Mouse (Mus musculus): Measurements from ENCODE around the gene Psd. TPM values are rescaled to one million over a fixed set of nuclear protein-coding genes. Genes with fewer than 3 reads are reported as not detected.

The Psd gene
- polyA plus RNA-seq, 1 experiment from 2014 or later, result 146 TPM

DNA sequence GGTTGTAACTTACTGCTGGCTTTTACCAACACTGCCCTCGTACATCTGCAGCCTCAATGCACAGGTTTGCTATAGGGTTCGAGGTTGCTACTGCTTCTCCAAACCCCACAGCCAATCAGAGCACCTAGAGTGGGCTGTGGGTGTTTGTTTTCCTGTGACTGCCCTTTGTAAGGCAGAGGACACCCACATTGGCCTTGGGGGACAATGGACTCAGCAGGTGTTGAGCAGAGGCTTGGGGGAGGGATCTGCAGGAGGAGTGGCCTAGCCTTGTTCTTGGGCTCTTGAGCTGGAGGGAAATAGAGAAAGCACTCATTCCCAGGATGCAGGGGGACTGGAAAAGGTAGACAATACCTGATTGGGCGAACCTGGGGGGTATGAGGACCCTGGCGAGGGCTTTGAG lies 31.4 kb upstream of the Psd start:
- Histone ChIP-seq H3K27ac (ENCODE audit: low read length) (no peak overlapping the region), H3K9ac (ENCODE audit: low read depth, low read length) (no peak overlapping the region), H3K4me1 (ENCODE audit: control insufficient read depth, insufficient read depth, low read length) (0 out of 2 replicates have a peak, but pooled peaks cover 5% of the 10 kb centered on the region), H3K4me3 (ENCODE audit: low read depth, low read length) (no peak overlapping the region), H3K9me3 (replicated peaks; ENCODE audit: control insufficient read depth, low read length, poor library complexity, severe bottlenecking) (no peaks in the 10 kb centered on the region), H3K36me3 (ENCODE audit: control insufficient read depth, insufficient read depth, low read length) (no peaks in the 10 kb centered on the region), H3K27me3 (ENCODE audit: control insufficient read depth, insufficient read depth, low read depth, low read length) (no peaks in the 10 kb centered on the region; the same call in none of the 2 replicates), H3K4me2 (ENCODE audit: low read length) (no peak overlapping the region)
- no peak for ATAC-seq
- WGBS, result 65% methylated on average over 4 of the region's 4 CpGs

DNA sequence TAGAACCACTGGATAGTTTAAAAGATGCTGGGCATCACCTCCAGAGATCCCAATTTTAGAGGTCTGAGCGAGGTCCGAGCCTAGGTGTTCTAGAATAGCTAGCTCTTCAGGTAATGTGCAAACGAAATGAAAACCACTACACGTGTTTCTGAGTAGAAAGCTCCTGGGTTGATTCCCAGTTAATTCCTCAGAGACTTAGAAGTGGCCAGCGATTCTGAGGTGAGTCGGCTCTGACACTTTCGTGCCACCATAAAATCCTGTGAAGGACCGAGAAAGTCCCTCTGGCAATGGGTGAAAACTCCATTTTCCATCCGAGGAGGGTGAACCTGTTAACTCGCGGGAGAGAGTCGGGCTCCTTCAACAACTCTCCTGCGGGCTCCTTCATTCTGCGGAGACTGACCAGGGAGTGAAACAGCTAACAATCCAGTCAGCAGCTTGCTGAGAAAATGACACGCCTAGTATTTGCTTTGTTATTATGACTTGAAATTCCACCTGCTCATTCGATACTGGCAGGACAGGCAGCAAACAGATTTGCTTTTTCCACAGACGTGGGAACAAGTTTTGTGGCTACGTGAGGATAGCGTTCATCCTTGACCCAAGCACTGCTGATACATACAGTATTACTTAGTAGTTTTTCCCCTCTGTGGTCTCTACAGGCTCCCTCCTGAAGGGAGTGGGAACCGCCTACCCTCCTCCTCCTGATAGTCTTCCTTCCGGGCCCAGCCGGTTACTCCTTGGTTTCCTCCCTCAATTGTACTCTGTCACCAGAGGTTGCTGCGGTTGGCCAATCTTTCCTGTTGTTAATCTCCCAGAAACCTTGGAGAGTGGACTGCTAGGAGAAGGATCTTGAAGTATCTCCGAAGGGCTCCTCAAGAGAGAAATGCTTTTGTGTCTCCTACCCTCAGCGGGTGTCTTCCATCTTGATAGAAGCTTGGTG lies 30.7 kb upstream of the Psd start:
- Histone ChIP-seq H3K36me3 (ENCODE audit: control insufficient read depth, insufficient read depth, low read length) (no peaks in the 10 kb centered on the region), H3K27me3 (ENCODE audit: control insufficient read depth, insufficient read depth, low read depth, low read length) (no peaks in the 10 kb centered on the region; the same call in none of the 2 replicates), H3K4me2 (ENCODE audit: low read length) (peak overlapping the region; percentile 73), H3K4me3 (ENCODE audit: low read depth, low read length) (peak overlapping the region; percentile 58), H3K9ac (ENCODE audit: low read depth, low read length) (peak overlapping the region; percentile 69), H3K9me3 (replicated peaks; ENCODE audit: control insufficient read depth, low read length, poor library complexity, severe bottlenecking) (no peaks in the 10 kb centered on the region), H3K27ac (ENCODE audit: low read length) (no peak overlapping the region), H3K4me1 (ENCODE audit: control insufficient read depth, insufficient read depth, low read length) (0 out of 2 replicates have a peak, but pooled peaks cover 5% of the 10 kb centered on the region)
- ATAC-seq, result no peak
- WGBS, result 17% methylated on average over 25 of the region's 25 CpGs

DNA sequence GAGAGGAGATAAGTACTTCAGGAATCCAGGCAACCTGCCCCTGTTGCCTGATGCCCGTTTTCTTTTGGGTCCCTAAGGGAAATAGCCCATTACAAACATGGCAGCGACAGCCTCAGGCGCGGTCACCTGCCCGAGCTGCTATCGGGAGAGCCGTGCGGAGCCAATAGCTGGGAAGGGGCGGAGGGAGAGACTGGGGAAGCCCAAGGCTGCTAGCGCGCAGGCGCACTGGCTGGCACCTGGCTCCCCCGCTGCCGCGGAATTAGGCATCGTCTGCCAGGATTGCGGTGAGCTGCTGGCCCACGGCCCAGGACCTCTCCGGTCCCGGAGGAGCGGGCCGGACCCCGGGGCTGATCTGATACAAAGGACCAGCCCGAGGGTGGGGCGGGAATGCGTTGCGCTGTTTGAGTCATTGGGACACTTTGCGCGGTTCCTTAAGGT lies 29.8 kb upstream of the Psd start:
- no peaks in the 10 kb centered on the region; the same call in none of the 2 replicates for H3K27me3 ChIP-seq (ENCODE audit: control insufficient read depth, insufficient read depth, low read depth, low read length)
- WGBS, result under 1% methylated on average over 29 of the region's 29 CpGs
- H3K9ac ChIP-seq (ENCODE audit: low read depth, low read length), result peak overlapping the region; percentile 69
- no peaks in the 10 kb centered on the region for H3K9me3 ChIP-seq (replicated peaks; ENCODE audit: control insufficient read depth, low read length, poor library complexity, severe bottlenecking)
- H3K4me1 ChIP-seq (ENCODE audit: control insufficient read depth, insufficient read depth, low read length), result 0 out of 2 replicates have a peak, but pooled peaks cover 5% of the 10 kb centered on the region
- ATAC-seq, result peak; percentile 93
- H3K27ac ChIP-seq (ENCODE audit: low read length), result peak overlapping the region; percentile 40
- peak overlapping the region; percentile 73 for H3K4me2 ChIP-seq (ENCODE audit: low read length)
- H3K4me3 ChIP-seq (ENCODE audit: low read depth, low read length), result peak overlapping the region; percentile 58
- H3K36me3 ChIP-seq (ENCODE audit: control insufficient read depth, insufficient read depth, low read length), result no peaks in the 10 kb centered on the region

DNA sequence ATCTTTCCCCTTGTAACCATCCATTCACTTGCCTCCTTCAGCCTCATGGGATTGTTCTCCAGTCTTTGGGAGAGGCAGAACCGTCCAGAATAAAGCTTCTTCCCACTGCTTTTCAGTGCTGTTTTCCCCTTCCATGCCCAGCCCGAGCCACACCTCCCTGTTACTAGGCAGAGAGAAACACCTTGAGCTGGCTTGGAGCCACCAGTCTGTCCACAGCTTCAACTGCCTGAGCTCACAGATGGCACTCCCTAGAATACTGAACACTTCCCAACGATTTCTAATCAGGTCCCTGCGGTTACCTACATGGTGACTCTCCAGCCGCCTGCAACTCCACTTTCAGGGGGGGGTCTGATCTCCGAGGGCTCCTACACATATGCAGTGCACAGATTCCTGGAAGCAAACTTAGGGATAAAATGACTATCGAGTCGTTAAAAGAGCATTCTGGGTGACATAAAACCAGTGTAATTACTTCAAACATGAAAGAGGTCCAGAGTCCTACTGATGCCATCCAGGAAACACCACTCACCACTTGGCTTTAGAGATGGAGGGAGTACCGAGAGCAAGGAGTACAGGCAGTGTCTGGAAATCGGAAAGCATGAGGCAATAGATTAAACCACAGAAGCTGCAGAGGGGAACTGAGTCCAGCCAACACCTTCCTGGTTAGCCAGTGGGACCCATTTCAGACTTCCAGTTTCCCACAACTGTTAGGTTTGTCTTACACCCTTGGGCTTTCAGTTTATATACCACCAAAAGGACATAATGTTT lies 23.4 kb upstream of the Psd start, which contains the start of gene 2310034G01Rik:
Gene 2310034G01Rik, minus strand, starts transcription at position 135 of the 765 bp plus-strand sequence.
- Histone ChIP-seq H3K9ac (ENCODE audit: low read depth, low read length) (peak within 1 kb of the TSS; percentile 94), H3K4me3 (ENCODE audit: low read depth, low read length) (peak within 1 kb of the TSS; percentile 80), H3K27ac (ENCODE audit: low read length) (peak within 1 kb of the TSS; percentile 89), H3K9me3 (replicated peaks; ENCODE audit: control insufficient read depth, low read length, poor library complexity, severe bottlenecking) (no peaks in the 10 kb centered on the region), H3K4me1 (ENCODE audit: control insufficient read depth, insufficient read depth, low read length) (peaks cover 18% of the 10 kb centered on the region), H3K36me3 (ENCODE audit: control insufficient read depth, insufficient read depth, low read length) (no peaks in the 10 kb centered on the region), H3K27me3 (ENCODE audit: control insufficient read depth, insufficient read depth, low read depth, low read length) (peaks cover 3% of the 10 kb centered on the region; the same call in 1 of the 2 replicates), H3K4me2 (ENCODE audit: low read length) (peak within 1 kb of the TSS; percentile 88)
- WGBS, result 71% methylated on average over 10 of the region's 10 CpGs
- ATAC-seq, result no peak

DNA sequence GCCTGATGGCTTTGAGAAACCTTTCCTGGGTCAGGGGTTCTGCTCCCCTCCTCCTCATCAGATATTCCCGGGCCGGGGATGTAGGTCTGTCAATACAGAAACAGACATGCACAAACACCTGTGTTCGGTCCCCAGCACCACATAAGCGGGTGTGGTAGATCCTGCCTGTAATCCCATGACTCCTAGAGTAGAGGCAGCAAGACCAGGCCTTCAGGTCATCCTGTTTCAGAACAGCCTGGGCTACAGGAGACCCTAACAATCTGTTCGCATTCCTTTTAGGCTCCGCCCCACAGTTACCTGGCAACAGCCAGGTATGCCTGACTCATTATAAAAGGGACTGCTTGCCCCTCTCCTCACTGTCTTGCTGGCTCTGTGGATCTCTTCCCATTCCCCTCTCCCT lies 22.6 kb upstream of the Psd start:
- Histone ChIP-seq H3K27me3 (ENCODE audit: control insufficient read depth, insufficient read depth, low read depth, low read length) (peaks cover 5% of the 10 kb centered on the region; the same call in 1 of the 2 replicates), H3K4me3 (ENCODE audit: low read depth, low read length) (peak overlapping the region; percentile 80), H3K36me3 (ENCODE audit: control insufficient read depth, insufficient read depth, low read length) (no peaks in the 10 kb centered on the region), H3K9ac (ENCODE audit: low read depth, low read length) (peak overlapping the region; percentile 94), H3K9me3 (replicated peaks; ENCODE audit: control insufficient read depth, low read length, poor library complexity, severe bottlenecking) (no peaks in the 10 kb centered on the region), H3K4me1 (ENCODE audit: control insufficient read depth, insufficient read depth, low read length) (peaks cover 18% of the 10 kb centered on the region), H3K4me2 (ENCODE audit: low read length) (peak overlapping the region; percentile 88), H3K27ac (ENCODE audit: low read length) (peak overlapping the region; percentile 89)
- 31% methylated on average over 6 of the region's 6 CpGs for WGBS
- peak; percentile 33; the same call in 1 of the 2 replicates for ATAC-seq

DNA sequence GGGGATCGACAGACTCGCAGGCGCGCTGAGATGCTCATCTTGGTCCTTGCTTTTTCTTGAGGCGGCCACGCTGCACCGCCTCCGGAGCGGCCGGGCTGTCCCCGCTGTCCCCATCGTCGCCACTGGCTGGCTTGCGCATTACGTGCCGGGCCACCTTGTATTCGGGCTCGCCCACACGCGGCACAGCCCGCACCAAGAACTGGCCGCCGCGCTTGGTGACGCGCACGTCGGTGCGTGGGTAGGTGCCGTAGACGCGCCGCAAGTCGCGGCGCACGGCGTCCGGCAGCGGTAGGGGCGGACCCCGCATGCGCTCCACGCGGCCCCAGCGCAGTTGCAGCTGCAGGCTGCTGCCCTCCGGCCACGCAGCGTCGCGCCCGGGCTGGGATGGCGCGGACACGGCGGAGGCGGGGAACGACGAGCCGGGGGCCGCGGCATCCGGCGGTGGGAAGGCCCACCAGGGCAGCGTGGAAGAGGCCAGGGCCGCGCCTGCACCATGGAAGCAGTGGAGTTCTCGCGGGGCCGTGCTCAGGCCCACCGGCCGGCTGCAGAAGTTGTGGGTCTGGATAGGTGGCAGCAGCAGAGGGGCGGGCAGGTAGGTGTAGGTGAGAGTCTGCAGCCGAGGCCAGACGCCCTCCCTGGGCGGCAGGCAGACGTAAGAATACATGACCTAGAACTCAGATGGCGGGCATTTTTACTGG lies 22.0 kb upstream of the Psd start:
- peaks cover 5% of the 10 kb centered on the region; the same call in 1 of the 2 replicates for H3K27me3 ChIP-seq (ENCODE audit: control insufficient read depth, insufficient read depth, low read depth, low read length)
- under 1% methylated on average over 77 of the region's 78 CpGs for WGBS
- peak overlapping the region; percentile 80 for H3K4me3 ChIP-seq (ENCODE audit: low read depth, low read length)
- peaks cover 18% of the 10 kb centered on the region for H3K4me1 ChIP-seq (ENCODE audit: control insufficient read depth, insufficient read depth, low read length)
- H3K4me2 ChIP-seq (ENCODE audit: low read length), result peak overlapping the region; percentile 88
- ATAC-seq, result peak; percentile 95
- H3K9ac ChIP-seq (ENCODE audit: low read depth, low read length), result peak overlapping the region; percentile 94
- H3K36me3 ChIP-seq (ENCODE audit: control insufficient read depth, insufficient read depth, low read length), result no peaks in the 10 kb centered on the region
- no peaks in the 10 kb centered on the region for H3K9me3 ChIP-seq (replicated peaks; ENCODE audit: control insufficient read depth, low read length, poor library complexity, severe bottlenecking)
- H3K27ac ChIP-seq (ENCODE audit: low read length), result peak overlapping the region; percentile 89

DNA sequence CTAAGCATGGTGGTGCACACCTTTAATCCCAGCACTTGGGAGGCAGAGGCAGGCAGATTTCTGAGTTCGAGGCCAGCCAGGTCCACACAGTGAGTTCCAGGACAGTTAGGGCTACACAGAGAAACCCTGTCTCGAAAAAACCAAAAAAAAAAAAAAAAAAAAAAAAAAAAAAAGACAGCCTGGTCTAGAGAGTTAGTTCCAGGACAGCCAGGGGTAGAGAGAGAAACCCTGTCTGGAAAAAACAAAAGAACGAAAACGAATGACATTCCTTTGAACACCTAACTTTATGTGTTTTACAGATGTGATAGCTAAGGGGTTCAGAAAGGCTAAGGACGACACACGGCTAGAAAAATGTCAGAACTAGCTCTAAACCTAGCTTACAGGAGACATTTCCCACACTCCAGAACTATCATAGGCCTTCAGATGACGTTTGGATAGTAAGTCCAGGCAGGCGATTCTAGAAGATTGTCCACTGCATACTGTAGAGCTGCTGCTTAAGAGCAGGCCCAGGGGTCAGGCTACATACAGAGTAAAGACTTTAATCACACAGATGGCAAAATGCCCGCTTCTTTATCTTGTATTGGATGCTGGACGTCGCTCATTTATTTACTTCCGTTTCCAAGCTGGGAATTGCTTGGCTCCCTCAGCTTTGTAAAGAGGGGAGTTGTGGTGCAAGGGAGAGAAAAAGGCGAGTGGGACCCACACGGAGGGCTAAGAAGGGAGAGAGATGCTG lies 21.1 kb upstream of the Psd start:
- Histone ChIP-seq H3K4me2 (ENCODE audit: low read length) (peak overlapping the region; percentile 88), H3K36me3 (ENCODE audit: control insufficient read depth, insufficient read depth, low read length) (no peaks in the 10 kb centered on the region), H3K27ac (ENCODE audit: low read length) (peak overlapping the region; percentile 89), H3K9me3 (replicated peaks; ENCODE audit: control insufficient read depth, low read length, poor library complexity, severe bottlenecking) (no peaks in the 10 kb centered on the region), H3K27me3 (ENCODE audit: control insufficient read depth, insufficient read depth, low read depth, low read length) (peaks cover 5% of the 10 kb centered on the region; the same call in 1 of the 2 replicates), H3K9ac (ENCODE audit: low read depth, low read length) (peak overlapping the region; percentile 94), H3K4me1 (ENCODE audit: control insufficient read depth, insufficient read depth, low read length) (peaks cover 18% of the 10 kb centered on the region), H3K4me3 (ENCODE audit: low read depth, low read length) (peak overlapping the region; percentile 80)
- 29% methylated on average over 14 of the region's 14 CpGs for WGBS
- peak; percentile 18; the same call in 1 of the 2 replicates for ATAC-seq

DNA sequence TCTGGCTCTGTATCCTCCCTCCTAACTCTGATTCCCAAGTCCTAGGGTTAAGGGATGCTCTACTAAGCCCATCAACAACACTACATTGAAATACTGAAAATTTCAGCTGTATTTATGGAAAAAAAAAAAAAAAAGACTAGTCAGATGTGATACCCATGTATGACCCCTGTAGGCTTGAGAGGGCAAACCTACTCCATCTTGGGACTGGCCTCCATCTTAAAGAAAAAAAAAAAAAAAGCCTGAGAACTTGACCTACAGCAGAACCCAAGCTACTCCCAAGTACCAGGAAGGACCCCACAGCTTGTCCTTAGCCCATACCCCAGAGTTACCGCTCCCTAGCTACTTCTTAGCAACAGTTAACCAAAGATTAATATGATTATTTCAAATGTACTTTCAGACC lies 20.2 kb upstream of the Psd start:
- no peak overlapping the region for H3K9ac ChIP-seq (ENCODE audit: low read depth, low read length)
- ATAC-seq, result no peak
- peaks cover 18% of the 10 kb centered on the region for H3K4me1 ChIP-seq (ENCODE audit: control insufficient read depth, insufficient read depth, low read length)
- no peak overlapping the region for H3K4me3 ChIP-seq (ENCODE audit: low read depth, low read length)
- H3K27me3 ChIP-seq (ENCODE audit: control insufficient read depth, insufficient read depth, low read depth, low read length), result peaks cover 5% of the 10 kb centered on the region; the same call in 1 of the 2 replicates
- no peak overlapping the region for H3K27ac ChIP-seq (ENCODE audit: low read length)
- H3K36me3 ChIP-seq (ENCODE audit: control insufficient read depth, insufficient read depth, low read length), result no peaks in the 10 kb centered on the region
- H3K9me3 ChIP-seq (replicated peaks; ENCODE audit: control insufficient read depth, low read length, poor library complexity, severe bottlenecking), result no peaks in the 10 kb centered on the region
- H3K4me2 ChIP-seq (ENCODE audit: low read length), result no peak overlapping the region
- 100% methylated on average over 1 of the region's 1 CpGs for WGBS
